Comparison of ENCODE assay signal across 17 mouse cellular contexts in genomic region chr1:134972920-134973319, GRCm38 (mm10). TPM values are rescaled to one million over a fixed set of nuclear protein-coding genes. Genes with fewer than 3 reads are reported as not detected.
A peak's percentile ranks its signal among the peaks of the same experiment; 100 is the strongest.
DNase-seq lines count a peak whose midpoint lies in the region; ATAC-seq and TF ChIP-seq lines count a peak whose summit lies in the region.
"Had no signal": no experiment of that assay in that cellular context is flagged by ENCODE, and none has a peak within 500 bp of the region (broad histone marks: within the 10 kb centered on the region; RNA-seq: fewer than 3 reads in every experiment).

No protein-coding gene starts in this region.

- H3K27ac ChIP-seq in forebrain, embryonic 14.5 days (ENCODE audit: low read depth, low read length), result no peak overlapping the region
- no peak overlapping the region for H3K27ac ChIP-seq in forebrain, embryonic 13.5 days
- no peak overlapping the region for H3K27ac ChIP-seq in layer of hippocampus, adult 2 months
- H3K27ac ChIP-seq: hindbrain, embryonic 12.5 days; liver, embryonic 13.5 days had no signal

- WGBS in forebrain, embryonic 14.5 days, result 46% methylated on average over 1 of the region's 1 CpGs
- WGBS in forebrain, embryonic 13.5 days, result 61% methylated on average over 1 of the region's 1 CpGs

- H3K9ac ChIP-seq in forebrain, embryonic 14.5 days (ENCODE audit: low read length), result no peak overlapping the region
- no peak overlapping the region for H3K9ac ChIP-seq in forebrain, embryonic 13.5 days
- H3K9ac ChIP-seq: heart, embryonic 12.5 days; hindbrain, embryonic 12.5 days; liver, embryonic 13.5 days had no signal

- H3K4me3 ChIP-seq in forebrain, embryonic 14.5 days (ENCODE audit: low read depth, low read length), result no peak overlapping the region
- H3K4me3 ChIP-seq in forebrain, embryonic 13.5 days, result no peak overlapping the region
- no peak overlapping the region for H3K4me3 ChIP-seq in layer of hippocampus, adult 2 months
- H3K4me3 ChIP-seq: heart, embryonic 12.5 days; hindbrain, embryonic 12.5 days; liver, embryonic 13.5 days had no signal

- no peaks in the 10 kb centered on the region for H3K27me3 ChIP-seq in forebrain, embryonic 14.5 days (replicated peaks; ENCODE audit: control insufficient read depth, insufficient read depth, low read length)
- H3K27me3 ChIP-seq in forebrain, embryonic 13.5 days, result no peaks in the 10 kb centered on the region
- H3K27me3 ChIP-seq: heart, embryonic 12.5 days; hindbrain, embryonic 12.5 days; liver, embryonic 13.5 days had no signal

- no peaks in the 10 kb centered on the region for H3K9me3 ChIP-seq in forebrain, embryonic 14.5 days (replicated peaks; ENCODE audit: control insufficient read depth, low read length)
- no peaks in the 10 kb centered on the region for H3K9me3 ChIP-seq in forebrain, embryonic 13.5 days (replicated peaks)
- H3K9me3 ChIP-seq: G1E; heart, embryonic 12.5 days; hindbrain, embryonic 12.5 days; liver, embryonic 13.5 days had no signal

- no peak for ATAC-seq in forebrain, embryonic 14.5 days
- no peak for ATAC-seq in forebrain, embryonic 13.5 days

- H3K4me1 ChIP-seq in forebrain, embryonic 14.5 days (ENCODE audit: control insufficient read depth, insufficient read depth, low read length), result no peaks in the 10 kb centered on the region
- H3K4me1 ChIP-seq in forebrain, embryonic 13.5 days, result no peaks in the 10 kb centered on the region
- H3K4me1 ChIP-seq: heart, embryonic 12.5 days; hindbrain, embryonic 12.5 days; liver, embryonic 13.5 days had no signal

- H3K36me3 ChIP-seq in forebrain, embryonic 14.5 days (ENCODE audit: control insufficient read depth, insufficient read depth, low read length), result peaks cover 32% of the 10 kb centered on the region
- peaks cover 58% of the 10 kb centered on the region for H3K36me3 ChIP-seq in forebrain, embryonic 13.5 days (ENCODE audit: poor library complexity, severe bottlenecking)

- TF ChIP-seq CTCF in layer of hippocampus, adult 2 months (conservative IDR thresholded peaks at IDR 0.05), result peak; percentile 81

- DNase-seq in forebrain, embryonic 14.5 days (ENCODE audit: low spot score), result peak; percentile 37
- DNase-seq in layer of hippocampus, adult 2 months (ENCODE audit: low spot score in 2 of 2), result peak in 1 of 2 experiments; percentile 43
- DNase-seq in layer of hippocampus, postnatal 25 days (ENCODE audit: extremely low spot score in 1 of 2, low spot score in 1 of 2), result no peak
- DNase-seq in right cerebral cortex, adult 18-20 months, result peak; percentile 17
- DNase-seq in right cerebral cortex, postnatal 25 days, result no peak
- no peak for DNase-seq in yolk sac, embryonic 10.5 days (ENCODE audit: low spot score)
- no peak for DNase-seq in spleen, postnatal 10 days (ENCODE audit: low spot score in 2 of 2)
- DNase-seq: cerebellum, adult 8-10 months; gastrocnemius, postnatal 36 days; kidney, adult 8-10 months; liver, embryonic 13.5 days; retina, postnatal 1 day; thymus, postnatal 14 days had no signal

- H3K4me2 ChIP-seq in forebrain, embryonic 14.5 days (ENCODE audit: low read length), result no peak overlapping the region
- H3K4me2 ChIP-seq in forebrain, embryonic 13.5 days, result no peak overlapping the region
- H3K4me2 ChIP-seq: heart, embryonic 12.5 days; hindbrain, embryonic 12.5 days; liver, embryonic 13.5 days had no signal

RNA-seq across cellular contexts. Expression of gene Ube2t, which starts 10.6 kb away (rescaled TPM):
- polyA plus RNA-seq in forebrain, embryonic 14.5 days (2014; fragmentation: Nextera tagmentation; extraction: Ambion mirVana), result 27.5 and 33.8 TPM in 2 replicates
- polyA plus RNA-seq in forebrain, embryonic 13.5 days (2015; fragmentation: Nextera tagmentation; extraction: Ambion mirVana), result 46.6 and 48.6 TPM in 2 replicates
- 1 to 10 TPM; 1.5 to 1.6 TPM for total RNA-seq in layer of hippocampus, adult 2 months (2021)
- 1 to 10 TPM; 2.0 to 2.4 TPM for total RNA-seq in layer of hippocampus, postnatal 25 days (2021)

RNA-seq across cellular contexts. Expression of gene Ppp1r12b, which starts 17.2 kb away (rescaled TPM):
- 9.4 and 14.9 TPM in 2 replicates for polyA plus RNA-seq in forebrain, embryonic 14.5 days (2014; fragmentation: Nextera tagmentation; extraction: Ambion mirVana)
- 11.2 and 12.0 TPM in 2 replicates for polyA plus RNA-seq in forebrain, embryonic 13.5 days (2015; fragmentation: Nextera tagmentation; extraction: Ambion mirVana)
- total RNA-seq in layer of hippocampus, adult 2 months (2021), result 10 to 100 TPM; 76.6 to 77.5 TPM
- 10 to 100 TPM; 68.5 to 75.8 TPM for total RNA-seq in layer of hippocampus, postnatal 25 days (2021)

Comparison
In these comparisons a context has a peak if more than half of its experiments do, and no peak if none do; other contexts are left out.
1. DNase-seq: peak in forebrain, embryonic 14.5 days (single experiment) and right cerebral cortex, adult 18-20 months (single experiment); none in layer of hippocampus, postnatal 25 days (0 of 2), right cerebral cortex, postnatal 25 days (single experiment), yolk sac, embryonic 10.5 days (single experiment) and spleen, postnatal 10 days (0 of 2).